Mouse (Mus musculus): ENCODE data around the gene Ly6g6c. TPM values are rescaled to one million over a fixed set of nuclear protein-coding genes. Genes with fewer than 3 reads are reported as not detected.
"Not testable (repeated sequence)": the region's sequence is repeated elsewhere in the genome, so short reads cannot be mapped to it uniquely, and the experiment has no call there.

The Ly6g6c gene
- polyA plus RNA-seq, 1 experiment from 2014 or later: 181 TPM

- H3K9ac ChIP-seq; H3K27me3 ChIP-seq; H3K27ac ChIP-seq; H3K9me3 ChIP-seq; H3K4me1 ChIP-seq; H3K36me3 ChIP-seq; H3K4me2 ChIP-seq; H3K4me3 ChIP-seq; ATAC-seq (ENCODE audit: insufficient number of reproducible peaks, low FRiP score, low TSS enrichment, low read depth): not testable (repeated sequence)
- WGBS: 68% methylated on average over 1 of the region's 1 CpGs
These were observed 31.5 kb upstream of the Ly6g6c start for GRCm38 (mm10) chr17:35033703-35034102.

GRCm38 (mm10) chr17:35034896-35035295 lies 30.3 kb upstream of the Ly6g6c start:
- 0 out of 2 replicates have a peak, but pooled peaks cover 1% of the 10 kb centered on the region for H3K4me1 ChIP-seq
- no peaks in the 10 kb centered on the region for H3K9me3 ChIP-seq
- ATAC-seq (ENCODE audit: insufficient number of reproducible peaks, low FRiP score, low TSS enrichment, low read depth): no peak
- H3K36me3 ChIP-seq: no peaks in the 10 kb centered on the region
- no peak overlapping the region for H3K4me3 ChIP-seq
- WGBS: 64% methylated on average over 6 of the region's 6 CpGs
- H3K27ac ChIP-seq: no peak overlapping the region
- no peaks in the 10 kb centered on the region for H3K27me3 ChIP-seq
- no peak overlapping the region for H3K4me2 ChIP-seq
- no peak overlapping the region for H3K9ac ChIP-seq

- Histone ChIP-seq H3K4me3 (no peak overlapping the region), H3K27ac (no peak overlapping the region), H3K36me3 (no peaks in the 10 kb centered on the region), H3K4me1 (no peaks in the 10 kb centered on the region), H3K4me2 (no peak overlapping the region), H3K9me3 (no peaks in the 10 kb centered on the region), H3K9ac (no peak overlapping the region), H3K27me3 (no peaks in the 10 kb centered on the region)
- no peak for ATAC-seq (ENCODE audit: insufficient number of reproducible peaks, low FRiP score, low TSS enrichment, low read depth)
- WGBS: 83% methylated on average over 11 of the region's 11 CpGs
These were observed 25.9 kb upstream of the Ly6g6c start for GRCm38 (mm10) chr17:35039121-35039873.

- H3K9ac ChIP-seq: no peak overlapping the region
- no peak overlapping the region for H3K27ac ChIP-seq
- H3K4me1 ChIP-seq: peaks cover 30% of the 10 kb centered on the region
- ATAC-seq (ENCODE audit: insufficient number of reproducible peaks, low FRiP score, low TSS enrichment, low read depth): no peak
- no peak overlapping the region for H3K4me2 ChIP-seq
- H3K4me3 ChIP-seq: no peak overlapping the region
- WGBS: 78% methylated on average over 4 of the region's 4 CpGs
- no peaks in the 10 kb centered on the region for H3K36me3 ChIP-seq
- H3K27me3 ChIP-seq: no peaks in the 10 kb centered on the region
- no peaks in the 10 kb centered on the region for H3K9me3 ChIP-seq
These were observed 21.4 kb upstream of the Ly6g6c start for GRCm38 (mm10) chr17:35043794-35044193.

GRCm38 (mm10) chr17:35044904-35045806 lies 20.0 kb upstream of the Ly6g6c start:
- Histone ChIP-seq H3K4me3 (peak overlapping the region; percentile 59), H3K36me3 (no peaks in the 10 kb centered on the region), H3K4me1 (peaks cover 43% of the 10 kb centered on the region), H3K9ac (no peak overlapping the region), H3K4me2 (peak overlapping the region; percentile 97), H3K27me3 (no peaks in the 10 kb centered on the region), H3K27ac (no peak overlapping the region), H3K9me3 (no peaks in the 10 kb centered on the region)
- ATAC-seq (ENCODE audit: insufficient number of reproducible peaks, low FRiP score, low TSS enrichment, low read depth): no peak
- WGBS: 81% methylated on average over 7 of the region's 7 CpGs

- Histone ChIP-seq H3K9ac (peak overlapping the region; percentile 84), H3K27ac (peak overlapping the region; percentile 99), H3K27me3 (no peaks in the 10 kb centered on the region), H3K4me2 (peak overlapping the region; percentile 97), H3K4me3 (peak overlapping the region; percentile 59), H3K4me1 (peaks cover 43% of the 10 kb centered on the region), H3K36me3 (no peaks in the 10 kb centered on the region), H3K9me3 (no peaks in the 10 kb centered on the region)
- WGBS: 4% methylated on average over 40 of the region's 48 CpGs
- ATAC-seq (ENCODE audit: insufficient number of reproducible peaks, low FRiP score, low TSS enrichment, low read depth): peak; percentile 81
These were observed 19.1 kb upstream of the Ly6g6c start for GRCm38 (mm10) chr17:35045807-35046680.

GRCm38 (mm10) chr17:35046681-35047455 lies 18.3 kb upstream of the Ly6g6c start, which contains the start of gene Msh5:
TSS of gene Msh5 (minus strand) at chr17:35046745.
- peak; percentile 97 for ATAC-seq (ENCODE audit: insufficient number of reproducible peaks, low FRiP score, low TSS enrichment, low read depth)
- no peaks in the 10 kb centered on the region for H3K27me3 ChIP-seq
- H3K27ac ChIP-seq: peak within 1 kb of the TSS; percentile 99
- no peaks in the 10 kb centered on the region for H3K36me3 ChIP-seq
- H3K4me1 ChIP-seq: peaks cover 45% of the 10 kb centered on the region
- WGBS: 2% methylated on average over 33 of the region's 33 CpGs
- H3K9me3 ChIP-seq: no peaks in the 10 kb centered on the region
- peak within 1 kb of the TSS; percentile 84 for H3K9ac ChIP-seq
- peak within 1 kb of the TSS; percentile 97 for H3K4me2 ChIP-seq
- peak within 1 kb of the TSS; percentile 59 for H3K4me3 ChIP-seq

- Histone ChIP-seq H3K4me2 (peak overlapping the region; percentile 17; the same call in 1 of the 2 replicates), H3K9me3 (no peaks in the 10 kb centered on the region), H3K4me1 (peaks cover 53% of the 10 kb centered on the region), H3K9ac (no peak overlapping the region), H3K27me3 (no peaks in the 10 kb centered on the region), H3K36me3 (peaks cover 7% of the 10 kb centered on the region), H3K27ac (peak overlapping the region; percentile 99), H3K4me3 (no peak overlapping the region)
- no peak for ATAC-seq (ENCODE audit: insufficient number of reproducible peaks, low FRiP score, low TSS enrichment, low read depth)
- 53% methylated on average over 1 of the region's 1 CpGs for WGBS
These were observed 17.5 kb upstream of the Ly6g6c start for GRCm38 (mm10) chr17:35047688-35048087.

GRCm38 (mm10) chr17:35048149-35048931 lies 16.8 kb upstream of the Ly6g6c start:
- H3K9ac ChIP-seq: no peak overlapping the region
- no peak overlapping the region for H3K4me3 ChIP-seq
- peak overlapping the region; percentile 17; the same call in 1 of the 2 replicates for H3K4me2 ChIP-seq
- ATAC-seq (ENCODE audit: insufficient number of reproducible peaks, low FRiP score, low TSS enrichment, low read depth): no peak
- H3K36me3 ChIP-seq: peaks cover 13% of the 10 kb centered on the region
- H3K27ac ChIP-seq: peak overlapping the region; percentile 99
- H3K4me1 ChIP-seq: peaks cover 57% of the 10 kb centered on the region
- H3K9me3 ChIP-seq: no peaks in the 10 kb centered on the region
- no peaks in the 10 kb centered on the region for H3K27me3 ChIP-seq
- WGBS: 32% methylated on average over 11 of the region's 11 CpGs

- H3K4me2 ChIP-seq: peak overlapping the region; percentile 70
- no peak overlapping the region for H3K9ac ChIP-seq
- H3K9me3 ChIP-seq: no peaks in the 10 kb centered on the region
- no peaks in the 10 kb centered on the region for H3K27me3 ChIP-seq
- WGBS: 73% methylated on average over 5 of the region's 5 CpGs
- ATAC-seq (ENCODE audit: insufficient number of reproducible peaks, low FRiP score, low TSS enrichment, low read depth): no peak
- peaks cover 57% of the 10 kb centered on the region for H3K4me1 ChIP-seq
- peak overlapping the region; percentile 99 for H3K27ac ChIP-seq
- peaks cover 20% of the 10 kb centered on the region for H3K36me3 ChIP-seq
- H3K4me3 ChIP-seq: peak overlapping the region; percentile 66; the same call in 1 of the 2 replicates
These were observed 16.2 kb upstream of the Ly6g6c start for GRCm38 (mm10) chr17:35048932-35049440.
